Mouse (Mus musculus) MEL (cell line): ENCODE measurements around the gene Bin2.

Source experiments
- CHD1 ChIP-seq: IDR thresholded peaks from 2 replicates; pipeline ENCODE4 v1.6.1; 2012; ENCODE audit warnings: low read depth, mild to moderate bottlenecking, inconsistent platforms, low read length, improper control_type of control experiment
- CHD2 ChIP-seq: IDR thresholded peaks from 2 replicates; pipeline ENCODE4 v1.6.1; 2011; ENCODE audit warnings: low read length, improper control_type of control experiment
- CTCF ChIP-seq, 3 experiments: IDR thresholded peaks in 2 of 3; conservative IDR thresholded peaks in 1 of 3; 2 replicates each; pipeline ENCODE4 v1.5.1; 2011 to 2012; ENCODE audit warnings: low read length in 3 of 3, low read depth in 2 of 3, mild to moderate bottlenecking in 2 of 3, improper control_type of control experiment in 1 of 3, inconsistent platforms in 1 of 3, mixed read lengths in 1 of 3, moderate library complexity in 1 of 3; ENCODE audit not compliant: control insufficient read depth in 1 of 3, insufficient read depth in 1 of 3, poor library complexity in 1 of 3, severe bottlenecking in 1 of 3
- GATA1 ChIP-seq: IDR thresholded peaks from 2 replicates; pipeline ENCODE4 v1.6.1; 2011; ENCODE audit warnings: low read depth, low read length, improper control_type of control experiment
- MAZ ChIP-seq: IDR thresholded peaks from 2 replicates; pipeline ENCODE4 v1.6.1; 2012; ENCODE audit warnings: low read depth, mild to moderate bottlenecking, inconsistent platforms, low read length, improper control_type of control experiment
- MYC ChIP-seq: IDR thresholded peaks from 2 replicates; pipeline ENCODE4 v1.6.1; 2011; ENCODE audit warnings: low read depth, mild to moderate bottlenecking, low read length, improper control_type of control experiment, moderate library complexity
- POLR2A ChIP-seq, 2 experiments: IDR thresholded peaks; 2 replicates each; pipeline ENCODE4 v1.6.1; 2011 to 2012; ENCODE audit warnings: low read length in 2 of 2, mild to moderate bottlenecking in 2 of 2, control low read depth in 1 of 2, improper control_type of control experiment in 1 of 2, low read depth in 1 of 2, moderate library complexity in 1 of 2; ENCODE audit not compliant: control insufficient read depth in 1 of 2, insufficient read depth in 1 of 2, poor library complexity in 1 of 2
- POLR2AphosphoS5 ChIP-seq: IDR thresholded peaks from 2 replicates; pipeline ENCODE4 v1.6.1; 2012; ENCODE audit warnings: low read depth, borderline replicate concordance, mild to moderate bottlenecking, inconsistent platforms, low read length, moderate library complexity, mixed read lengths
- RAD21 ChIP-seq: IDR thresholded peaks from 2 replicates; pipeline ENCODE4 v1.6.1; 2011; ENCODE audit warnings: mild to moderate bottlenecking, low read depth, low read length, improper control_type of control experiment
- TBP ChIP-seq: IDR thresholded peaks from 2 replicates; pipeline ENCODE4 v1.8.0; 2011; ENCODE audit warnings: low read depth, low read length, improper control_type of control experiment
- UBTF ChIP-seq: IDR thresholded peaks from 2 replicates; pipeline ENCODE4 v1.6.1; 2012; ENCODE audit warnings: low read depth, mild to moderate bottlenecking, inconsistent platforms, low read length, improper control_type of control experiment, moderate library complexity, borderline replicate concordance; ENCODE audit not compliant: insufficient read depth
- USF1 ChIP-seq: IDR thresholded peaks from 2 replicates; pipeline ENCODE4 v1.6.1; 2014; ENCODE audit warnings: low read depth, mild to moderate bottlenecking, inconsistent platforms, low read length, improper control_type of control experiment, moderate library complexity
- ZC3H11A ChIP-seq: IDR thresholded peaks from 2 replicates; pipeline ENCODE4 v1.6.1; 2012; ENCODE audit warnings: low read depth, mild to moderate bottlenecking, inconsistent platforms, low read length, improper control_type of control experiment

- TF ChIP-seq CHD1 (no peak), RAD21 (no peak), UBTF (no peak), GATA1 (no peak), CTCF (IDR thresholded peaks at IDR 0.05 in 2 of 3, conservative IDR thresholded peaks at IDR 0.05 in 1 of 3; ENCODE audit: control insufficient read depth in 1 of 3, insufficient read depth in 1 of 3, low read depth in 2 of 3, low read length in 3 of 3, poor library complexity in 1 of 3, severe bottlenecking in 1 of 3) (no peak), ZC3H11A (no peak), POLR2A (IDR thresholded peaks at IDR 0.05; ENCODE audit: control insufficient read depth in 1 of 2, insufficient read depth in 1 of 2, low read depth in 1 of 2, low read length in 2 of 2, poor library complexity in 1 of 2) (no peak), POLR2AphosphoS5 (no peak), CHD2 (no peak), TBP (no peak), MYC (no peak), USF1 (no peak), MAZ (no peak)
Measured at GRCm38 (mm10) chr15:100651610-100652009, 17.7 kb downstream of the Bin2 start.
